Comparison of ENCODE assay signal across 9 mouse cellular contexts in the genomic region with DNA sequence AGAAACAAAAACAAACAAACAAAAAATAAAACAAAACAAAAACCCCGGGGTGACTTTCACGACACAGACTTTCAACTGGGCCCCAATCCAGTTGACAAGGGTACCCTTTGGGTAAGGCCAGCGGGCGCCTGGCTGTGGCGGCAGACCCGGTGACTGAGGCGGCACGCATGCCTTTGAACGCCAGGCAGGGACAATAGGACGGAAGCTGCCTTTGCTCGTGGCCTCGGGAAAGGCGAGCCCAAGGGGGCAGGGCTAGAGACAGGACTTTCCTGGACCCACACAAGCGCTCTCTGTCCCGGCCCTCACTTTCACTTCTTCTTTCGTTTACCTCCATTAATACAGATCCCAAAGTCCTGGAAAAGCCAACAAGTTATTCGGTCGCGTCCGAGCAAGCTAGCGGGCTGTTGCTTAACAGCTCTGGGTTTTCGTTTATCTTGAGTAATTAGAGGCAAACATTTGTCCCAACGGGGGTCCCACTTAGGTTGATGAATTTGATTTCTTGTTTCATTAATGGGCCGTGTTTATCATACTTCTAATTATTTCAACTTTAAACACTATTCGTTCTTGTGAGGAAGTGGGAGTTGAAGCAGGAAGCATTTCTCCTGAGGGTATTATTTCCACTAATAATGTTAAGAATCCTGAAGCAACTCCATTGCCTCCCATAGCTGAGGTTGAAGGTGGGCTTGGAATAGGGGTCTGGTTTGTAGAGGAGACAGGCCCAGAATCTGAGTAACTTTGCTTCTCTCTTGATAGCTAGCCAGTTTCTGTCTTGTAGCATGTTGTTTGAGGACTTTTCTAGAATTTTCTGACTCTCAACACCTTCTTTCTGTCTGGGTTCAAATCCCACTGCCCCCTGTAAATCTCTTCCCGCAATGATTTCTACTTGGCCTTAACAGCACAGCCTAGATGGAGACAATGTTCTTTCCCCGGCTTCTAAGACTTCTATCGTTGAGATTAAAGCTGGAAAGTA. TPM values are rescaled to one million over a fixed set of nuclear protein-coding genes. Genes with fewer than 3 reads are reported as not detected.
DNase-seq lines count a peak whose midpoint lies in the region; ATAC-seq and TF ChIP-seq lines count a peak whose summit lies in the region.
"Had no signal": no experiment of that assay in that cellular context is flagged by ENCODE, and none has a peak within 500 bp of the region (broad histone marks: within the 10 kb centered on the region; RNA-seq: fewer than 3 reads in every experiment).

No protein-coding gene starts in this region.

- peaks cover 98% of the 10 kb centered on the region for H3K27me3 ChIP-seq in lung, embryonic 14.5 days (ENCODE audit: insufficient read depth, low read length)
- peaks cover 20% of the 10 kb centered on the region for H3K27me3 ChIP-seq in kidney, embryonic 16.5 days (ENCODE audit: insufficient read depth, low read length)
- peaks cover 85% of the 10 kb centered on the region for H3K27me3 ChIP-seq in neural tube, embryonic 12.5 days (replicated peaks)
- H3K27me3 ChIP-seq in cerebellum, adult 2 months (ENCODE audit: control insufficient read depth, insufficient read depth, low read length), result peaks cover 20% of the 10 kb centered on the region; the same call in 1 of the 2 replicates

- H3K27ac ChIP-seq in lung, embryonic 14.5 days (ENCODE audit: low read depth), result no peak overlapping the region
- H3K27ac ChIP-seq in kidney, embryonic 16.5 days (ENCODE audit: low read length), result peak overlapping the region; percentile 92
- peak overlapping the region; percentile 15; the same call in 1 of the 2 replicates for H3K27ac ChIP-seq in neural tube, embryonic 12.5 days
- H3K27ac ChIP-seq in cerebellum, adult 2 months (ENCODE audit: insufficient read depth, low read length), result no peak overlapping the region

- ATAC-seq in lung, embryonic 14.5 days (ENCODE audit: insufficient read depth), result no peak
- peak; percentile 25; the same call in 1 of the 2 replicates for ATAC-seq in kidney, embryonic 16.5 days (ENCODE audit: low FRiP score, low TSS enrichment)
- ATAC-seq in neural tube, embryonic 12.5 days (ENCODE audit: low FRiP score, low read depth), result no peak
- ATAC-seq in activated CD4-positive, CD25-positive, alpha-beta regulatory T cell, adult 4 months, result no peak

- peak; percentile 51 for DNase-seq in lung, embryonic 14.5 days
- no peak for DNase-seq in lung, postnatal 25 days (ENCODE audit: low spot score)
- DNase-seq in embryo, embryonic 10.5 days (ENCODE audit: low spot score), result peak; percentile 81
- no peak for DNase-seq in right cerebral cortex, postnatal 14 days
- DNase-seq in cerebellum, adult 2 months, result no peak

- WGBS in lung, embryonic 14.5 days, result 1% methylated on average over 28 of the region's 28 CpGs
- 4% methylated on average over 28 of the region's 28 CpGs for WGBS in kidney, embryonic 16.5 days
- WGBS in neural tube, embryonic 12.5 days, result 1% methylated on average over 28 of the region's 28 CpGs
- 4% methylated on average over 28 of the region's 28 CpGs for WGBS in cerebellum, adult 2 months

- H3K9ac ChIP-seq in lung, embryonic 14.5 days, result no peak overlapping the region
- peak overlapping the region; percentile 79 for H3K9ac ChIP-seq in kidney, embryonic 16.5 days (replicated peaks; ENCODE audit: low read length)
- H3K9ac ChIP-seq in neural tube, embryonic 12.5 days, result peak overlapping the region; percentile 64

- no peak for TF ChIP-seq POLR2A in cerebellum, adult 2 months (IDR thresholded peaks at IDR 0.05; ENCODE audit: borderline replicate concordance, insufficient read depth, low read length)

- no peaks in the 10 kb centered on the region for H3K9me3 ChIP-seq in lung, embryonic 14.5 days (ENCODE audit: low read depth, low read length)
- H3K9me3 ChIP-seq in kidney, embryonic 16.5 days (ENCODE audit: low read length), result no peaks in the 10 kb centered on the region
- no peaks in the 10 kb centered on the region for H3K9me3 ChIP-seq in neural tube, embryonic 12.5 days

- no peak for TF ChIP-seq CTCF in lung, embryonic 14.5 days (IDR thresholded peaks at IDR 0.05; ENCODE audit: low read depth)
- no peak for TF ChIP-seq CTCF in cerebellum, adult 2 months (IDR thresholded peaks at IDR 0.05; ENCODE audit: borderline replicate concordance, insufficient read depth, low read depth, low read length)

- no peaks in the 10 kb centered on the region for H3K36me3 ChIP-seq in lung, embryonic 14.5 days (ENCODE audit: insufficient read depth)
- H3K36me3 ChIP-seq in kidney, embryonic 16.5 days (ENCODE audit: insufficient read depth, low read length), result no peaks in the 10 kb centered on the region
- H3K36me3 ChIP-seq in neural tube, embryonic 12.5 days, result no peaks in the 10 kb centered on the region

- no peak overlapping the region for H3K4me2 ChIP-seq in lung, embryonic 14.5 days
- H3K4me2 ChIP-seq in kidney, embryonic 16.5 days (replicated peaks; ENCODE audit: low read depth, low read length), result peak overlapping the region; percentile 84
- H3K4me2 ChIP-seq in neural tube, embryonic 12.5 days (replicated peaks), result peak overlapping the region; percentile 86

- no peak overlapping the region for H3K4me3 ChIP-seq in lung, embryonic 14.5 days (ENCODE audit: low read depth, low read length)
- peak overlapping the region; percentile 65 for H3K4me3 ChIP-seq in kidney, embryonic 16.5 days (ENCODE audit: low read length)
- H3K4me3 ChIP-seq in neural tube, embryonic 12.5 days, result peak overlapping the region; percentile 56
- H3K4me3 ChIP-seq in cerebellum, adult 2 months (replicated peaks; ENCODE audit: insufficient read depth, low read depth, low read length), result no peak overlapping the region

- no peaks in the 10 kb centered on the region for H3K4me1 ChIP-seq in lung, embryonic 14.5 days (ENCODE audit: insufficient read depth)
- peaks cover 22% of the 10 kb centered on the region; the same call in 1 of the 2 replicates for H3K4me1 ChIP-seq in kidney, embryonic 16.5 days (ENCODE audit: insufficient read depth, low read length)
- peaks cover 8% of the 10 kb centered on the region for H3K4me1 ChIP-seq in neural tube, embryonic 12.5 days
- no peaks in the 10 kb centered on the region for H3K4me1 ChIP-seq in cerebellum, adult 2 months (ENCODE audit: control insufficient read depth, insufficient read depth, low read length)

RNA-seq across cellular contexts. Expression of a gene that starts 2.6 kb away (rescaled TPM):
- polyA plus RNA-seq in lung, embryonic 14.5 days (2014; fragmentation: Nextera tagmentation; extraction: Ambion mirVana), result not detected in 2 replicates
- polyA plus RNA-seq in kidney, embryonic 16.5 days (2015; fragmentation: Nextera tagmentation; extraction: Ambion mirVana), result 49.0 and 54.0 TPM in 2 replicates
- polyA plus RNA-seq in neural tube, embryonic 12.5 days (2016; fragmentation: Nextera tagmentation; extraction: Ambion mirVana), result 62.1 and 77.3 TPM in 2 replicates
- not detected in 2 replicates for polyA plus RNA-seq in cerebellum, adult 2 months (2012; rRNA removed)
- polyA plus RNA-seq in activated CD4-positive, CD25-positive, alpha-beta regulatory T cell, adult 4 months (2017; shearing (Covaris generic)), result not detected
- polyA plus RNA-seq: midbrain, postnatal 0 days had no signal

RNA-seq across cellular contexts. Expression of a gene that starts 3.3 kb away (rescaled TPM):
- polyA plus RNA-seq in lung, embryonic 14.5 days (2014; fragmentation: Nextera tagmentation; extraction: Ambion mirVana), result 0.62 and 0.74 TPM in 2 replicates
- 4.3 and 5.9 TPM in 2 replicates for polyA plus RNA-seq in kidney, embryonic 16.5 days (2015; fragmentation: Nextera tagmentation; extraction: Ambion mirVana)
- 32.1 and 35.5 TPM in 2 replicates for polyA plus RNA-seq in neural tube, embryonic 12.5 days (2016; fragmentation: Nextera tagmentation; extraction: Ambion mirVana)
- 1.5 and 2.2 TPM in 2 replicates for polyA plus RNA-seq in cerebellum, adult 2 months (2012; rRNA removed)
- polyA plus RNA-seq in activated CD4-positive, CD25-positive, alpha-beta regulatory T cell, adult 4 months (2017; shearing (Covaris generic)), result not detected
- polyA plus RNA-seq: midbrain, postnatal 0 days had no signal

RNA-seq across cellular contexts. Expression of a gene that starts 9.7 kb away (rescaled TPM):
- not detected in 2 replicates for polyA plus RNA-seq in lung, embryonic 14.5 days (2014; fragmentation: Nextera tagmentation; extraction: Ambion mirVana)
- 1.2 and 1.6 TPM in 2 replicates for polyA plus RNA-seq in kidney, embryonic 16.5 days (2015; fragmentation: Nextera tagmentation; extraction: Ambion mirVana)
- 4.3 and 5.7 TPM in 2 replicates for polyA plus RNA-seq in neural tube, embryonic 12.5 days (2016; fragmentation: Nextera tagmentation; extraction: Ambion mirVana)
- polyA plus RNA-seq in cerebellum, adult 2 months (2012; rRNA removed), result not detected in 2 replicates
- polyA plus RNA-seq in activated CD4-positive, CD25-positive, alpha-beta regulatory T cell, adult 4 months (2017; shearing (Covaris generic)), result not detected
- polyA plus RNA-seq: midbrain, postnatal 0 days had no signal

RNA-seq across cellular contexts. Expression of a gene that starts 12.3 kb away (rescaled TPM):
- not detected in 2 replicates for polyA plus RNA-seq in lung, embryonic 14.5 days (2014; fragmentation: Nextera tagmentation; extraction: Ambion mirVana)
- 7.4 and 9.2 TPM in 2 replicates for polyA plus RNA-seq in kidney, embryonic 16.5 days (2015; fragmentation: Nextera tagmentation; extraction: Ambion mirVana)
- polyA plus RNA-seq in neural tube, embryonic 12.5 days (2016; fragmentation: Nextera tagmentation; extraction: Ambion mirVana), result 45.2 and 47.4 TPM in 2 replicates
- polyA plus RNA-seq in cerebellum, adult 2 months (2012; rRNA removed), result not detected in 2 replicates
- not detected for polyA plus RNA-seq in activated CD4-positive, CD25-positive, alpha-beta regulatory T cell, adult 4 months (2017; shearing (Covaris generic))
- polyA plus RNA-seq: midbrain, postnatal 0 days had no signal

RNA-seq across cellular contexts. Expression of a gene that starts 26.5 kb away (rescaled TPM):
- not detected in 2 replicates for polyA plus RNA-seq in lung, embryonic 14.5 days (2014; fragmentation: Nextera tagmentation; extraction: Ambion mirVana)
- 6.6 and 9.2 TPM in 2 replicates for polyA plus RNA-seq in kidney, embryonic 16.5 days (2015; fragmentation: Nextera tagmentation; extraction: Ambion mirVana)
- 44.5 and 65.6 TPM in 2 replicates for polyA plus RNA-seq in neural tube, embryonic 12.5 days (2016; fragmentation: Nextera tagmentation; extraction: Ambion mirVana)
- not detected in 2 replicates for polyA plus RNA-seq in cerebellum, adult 2 months (2012; rRNA removed)
- under 1 TPM in 1 of 2 experiments, not detected in 1; 0.15 TPM for polyA plus RNA-seq in activated CD4-positive, CD25-positive, alpha-beta regulatory T cell, adult 4 months (2017; shearing (Covaris generic))
- polyA plus RNA-seq: midbrain, postnatal 0 days had no signal

Comparison
In these comparisons a context has a peak if more than half of its experiments do, and no peak if none do; other contexts are left out.
1. DNase-seq: peak in lung, embryonic 14.5 days (single experiment) and embryo, embryonic 10.5 days (single experiment); none in lung, postnatal 25 days (single experiment), right cerebral cortex, postnatal 14 days (single experiment) and cerebellum, adult 2 months (0 of 2).
2. H3K27ac ChIP-seq: peak in kidney, embryonic 16.5 days (single experiment) and neural tube, embryonic 12.5 days (single experiment); none in lung, embryonic 14.5 days (single experiment) and cerebellum, adult 2 months (single experiment).
3. H3K4me3 ChIP-seq: peak in kidney, embryonic 16.5 days (single experiment) and neural tube, embryonic 12.5 days (single experiment); none in lung, embryonic 14.5 days (single experiment) and cerebellum, adult 2 months (single experiment).
4. RNA of a gene that starts 2.6 kb away (polyA plus RNA-seq): 62.1 to 77.3 TPM in neural tube, embryonic 12.5 days and 49.0 to 54.0 TPM in kidney, embryonic 16.5 days; not detected in lung, embryonic 14.5 days, not detected in cerebellum, adult 2 months and not detected in activated CD4-positive, CD25-positive, alpha-beta regulatory T cell, adult 4 months; every median in the first group is over 10 times any median in the second.